Mouse (Mus musculus) stomach, postnatal 0 days (tissue): Measurements from ENCODE around the gene Plekhg3. TPM values are rescaled to one million over a fixed set of nuclear protein-coding genes. Genes with fewer than 3 reads are reported as not detected.
A peak's percentile ranks its signal among the peaks of the same experiment; 100 is the strongest.

Experiments used
- ATAC-seq: fragments of 200-750 bp; cut with Nextera tagmentation; 2 replicates; pipeline ENCODE4 v1.8.0; 2017; ENCODE audit not compliant: low FRiP score, low TSS enrichment
- DNase-seq: peaks from one replicate; pipeline ENCODE4 v3.0.0-alpha.2; 2016; ENCODE audit warnings: low spot score
- H3K27ac ChIP-seq: fragments of 300-500 bp; sonication (generic); replicated peaks from 2 replicates; pipeline ENCODE4 v1.5.1; 2014; ENCODE audit warnings: mild to moderate bottlenecking, control low read depth
- H3K27me3 ChIP-seq: fragments of 300-500 bp; sonication (generic); 2 replicates; pipeline ENCODE4 v1.6.1; 2014; ENCODE audit warnings: low read length; ENCODE audit not compliant: control insufficient read depth, insufficient read depth
- H3K36me3 ChIP-seq: fragments of 300-500 bp; sonication (generic); 2 replicates; pipeline ENCODE4 v1.6.1; 2014; ENCODE audit warnings: low read length, mixed read lengths; ENCODE audit not compliant: control insufficient read depth, insufficient read depth
- H3K4me1 ChIP-seq: fragments of 300-500 bp; sonication (generic); replicated peaks from 2 replicates; pipeline ENCODE4 v1.6.1; 2014; ENCODE audit warnings: antibody characterized with exemption; ENCODE audit not compliant: control insufficient read depth, insufficient read depth
- H3K4me2 ChIP-seq: fragments of 300-500 bp; sonication (generic); replicated peaks from 2 replicates; pipeline ENCODE4 v1.6.1; 2014; ENCODE audit warnings: low read depth, mild to moderate bottlenecking, control low read depth, moderate library complexity
- H3K4me3 ChIP-seq: fragments of 300-500 bp; sonication (generic); 2 replicates; pipeline ENCODE4 v1.5.1; 2014; ENCODE audit warnings: low read depth, low read length, control low read depth
- H3K9ac ChIP-seq: fragments of 300-500 bp; sonication (generic); 2 replicates; pipeline ENCODE4 v1.6.1; 2014; ENCODE audit warnings: mild to moderate bottlenecking, low read length, control low read depth, mixed read lengths
- H3K9me3 ChIP-seq: fragments of 300-500 bp; sonication (generic); 2 replicates; pipeline ENCODE4 v1.6.1; 2016; ENCODE audit warnings: low read length; ENCODE audit not compliant: control insufficient read depth
- CTCF ChIP-seq: IDR thresholded peaks from 2 replicates; pipeline ENCODE4 v1.5.1; 2016; ENCODE audit warnings: antibody characterized with exemption, low read depth, mild to moderate bottlenecking, moderate library complexity
- EP300 ChIP-seq: optimal IDR thresholded peaks from 2 replicates; pipeline ENCODE3; 2016; ENCODE audit warnings: antibody characterized with exemption
- WGBS: fragments of 180-500 bp; shearing (Covaris S2); extraction: QIAGEN DNeasy Blood & Tissue Kit; methylation state at CpG from one replicate; pipeline ENCODE4 v1.1.7; 2014; 5-methylcytosine and 5-hydroxymethylcytosine counted together
- polyA plus RNA-seq: library from polyadenylated mRNA; unstranded; fragments of >200 nt; fragmentation: Nextera tagmentation; extraction: Ambion mirVana; gene quantifications from 2 replicates; pipeline ENCODE4 v1.2.1, GENCODE M21; 2015

The Plekhg3 gene
- polyA plus RNA-seq, 1 experiment from 2014 or later = 5.7 TPM

DNA sequence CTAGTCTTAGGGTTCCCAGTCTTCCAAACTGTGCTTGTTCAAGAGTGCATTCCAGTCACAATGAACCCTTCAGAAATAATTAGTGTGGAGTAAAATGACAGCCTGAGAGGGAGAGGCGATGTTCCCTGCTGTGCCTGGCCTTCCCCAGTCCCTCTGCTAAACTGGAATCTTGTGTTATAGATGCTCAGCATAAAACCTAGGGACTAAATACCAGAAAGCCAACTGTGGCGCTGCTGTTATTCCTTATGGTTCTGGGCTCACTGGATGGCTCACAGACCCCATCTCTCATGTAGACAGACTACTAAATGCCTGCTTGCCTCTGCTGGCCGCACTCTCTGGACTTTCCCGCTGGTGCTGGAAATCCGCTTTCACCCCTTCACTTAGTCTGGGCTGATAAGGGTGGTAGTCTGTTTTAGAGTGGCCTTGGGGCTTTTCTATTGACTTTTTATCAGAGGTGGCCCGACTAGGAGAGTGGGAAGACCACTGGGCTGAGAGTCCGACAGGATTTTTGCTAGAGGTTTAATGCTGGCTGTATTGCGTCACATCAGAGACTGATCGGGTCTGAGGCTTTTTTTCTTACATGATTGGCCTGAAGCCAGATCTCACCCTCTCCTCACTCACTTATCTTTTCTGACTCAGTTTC, 4.1 kb downstream of the Plekhg3 start:
- TF ChIP-seq EP300 = no peak
- no peak for TF ChIP-seq CTCF
- Histone ChIP-seq H3K9me3 (no peaks in the 10 kb centered on the region), H3K27me3 (no peaks in the 10 kb centered on the region), H3K4me1 (peaks cover 8% of the 10 kb centered on the region), H3K27ac (peak overlapping the region; percentile 94), H3K4me3 (peak overlapping the region; percentile 90), H3K9ac (peak overlapping the region; percentile 84), H3K4me2 (peak overlapping the region; percentile 95), H3K36me3 (no peaks in the 10 kb centered on the region)
- WGBS = 13% methylated on average over 9 of the region's 9 CpGs
- DNase-seq (no peak), ATAC-seq (no peak)

DNA sequence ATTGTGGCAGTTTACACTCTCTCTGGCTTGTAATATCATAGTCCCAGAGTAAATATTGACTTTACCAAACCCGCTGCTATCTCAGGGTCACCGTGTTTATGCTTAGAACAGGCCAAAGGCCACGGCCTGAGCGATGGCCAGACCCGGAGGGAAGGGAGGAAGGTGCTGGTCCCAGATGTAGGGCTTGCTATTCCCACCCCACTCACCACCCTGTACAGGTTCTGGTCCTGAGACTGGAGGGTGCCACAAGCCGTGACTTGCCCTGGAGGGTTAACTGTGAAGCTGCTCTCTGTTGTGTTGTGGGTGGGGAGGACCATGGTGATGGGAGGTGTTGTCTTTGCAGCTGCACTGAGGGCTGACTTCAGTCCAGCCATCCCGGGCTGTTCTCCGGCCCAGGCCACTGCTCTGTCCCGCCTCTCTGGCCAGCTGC, 4.8 kb downstream of the Plekhg3 start:
- TF ChIP-seq EP300 (no peak), CTCF (no peak)
- peak overlapping the region; percentile 84 for H3K9ac ChIP-seq
- peak overlapping the region; percentile 95 for H3K4me2 ChIP-seq

DNA sequence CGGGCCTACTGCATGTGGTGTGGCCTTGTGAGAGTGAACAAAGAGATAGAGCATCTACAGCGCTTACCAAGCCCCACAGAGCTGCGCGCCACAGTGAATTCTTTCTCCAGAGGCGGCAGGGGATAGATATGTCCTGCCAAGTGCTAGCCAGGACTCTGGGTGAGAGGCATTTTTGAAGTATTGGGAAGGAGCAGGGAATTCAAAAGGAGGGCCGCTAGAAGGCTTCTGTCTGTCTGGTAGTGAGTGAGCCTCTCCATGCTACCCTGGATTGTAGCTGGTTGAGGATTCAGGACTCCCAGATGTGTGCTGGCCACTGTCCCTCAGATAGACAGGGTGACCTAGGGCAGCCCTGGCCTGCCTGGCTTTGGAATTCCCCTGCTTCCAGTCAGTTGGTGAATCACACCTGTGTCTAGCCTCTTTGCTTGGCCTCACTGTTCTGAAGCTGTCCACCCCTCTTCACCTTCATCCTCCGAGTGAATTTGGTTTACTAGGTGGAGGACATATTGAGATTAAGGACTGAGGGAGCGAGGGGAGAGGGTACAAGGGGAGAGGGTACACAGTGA, 6.0 kb downstream of the Plekhg3 start:
- 70% methylated on average over 8 of the region's 8 CpGs for WGBS
- DNase-seq = no peak

More for the DNA sequence above, 4.8 kb downstream of the Plekhg3 start:
- no peaks in the 10 kb centered on the region for H3K9me3 ChIP-seq
- peak overlapping the region; percentile 58; the same call in 1 of the 2 replicates for H3K27ac ChIP-seq
- DNase-seq (no peak), ATAC-seq (no peak)
- H3K36me3 ChIP-seq = no peaks in the 10 kb centered on the region
- H3K4me1 ChIP-seq = peaks cover 8% of the 10 kb centered on the region
- peak overlapping the region; percentile 90 for H3K4me3 ChIP-seq
- H3K27me3 ChIP-seq = no peaks in the 10 kb centered on the region
- WGBS = 29% methylated on average over 9 of the region's 9 CpGs

DNA sequence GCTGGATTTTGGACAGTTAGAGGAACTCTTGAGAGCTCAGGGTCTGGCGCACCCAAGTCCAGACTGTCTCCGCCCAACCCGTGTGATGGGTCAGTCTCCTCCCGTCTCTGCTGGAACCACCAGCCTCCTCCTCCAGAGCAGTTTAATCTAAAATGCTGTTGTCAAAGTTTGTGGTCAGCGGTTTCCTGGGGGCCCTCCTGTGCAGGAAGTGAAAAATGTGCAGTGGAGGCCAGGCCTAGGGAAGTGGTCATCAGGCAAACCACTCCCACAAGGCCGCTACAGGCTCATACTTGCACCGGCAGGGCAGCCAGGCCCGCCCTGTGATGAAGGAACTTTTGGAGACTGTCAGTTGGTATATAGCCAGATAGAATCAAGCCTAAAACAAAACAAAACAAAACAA, 6.7 kb downstream of the Plekhg3 start:
- 65% methylated on average over 8 of the region's 8 CpGs for WGBS
- H3K27ac ChIP-seq = no peak overlapping the region; the same call in 1 of the 2 replicates
- H3K36me3 ChIP-seq = no peaks in the 10 kb centered on the region
- no peak for TF ChIP-seq CTCF
- no peak overlapping the region for H3K4me2 ChIP-seq
- H3K4me3 ChIP-seq = no peak overlapping the region
- no peaks in the 10 kb centered on the region for H3K27me3 ChIP-seq
- DNase-seq (peak; percentile 62), ATAC-seq (peak; percentile 11; the same call in 1 of the 2 replicates)
- peaks cover 13% of the 10 kb centered on the region for H3K4me1 ChIP-seq
- no peaks in the 10 kb centered on the region for H3K9me3 ChIP-seq
- no peak overlapping the region for H3K9ac ChIP-seq

More for the DNA sequence above, 6.0 kb downstream of the Plekhg3 start:
- no peaks in the 10 kb centered on the region for H3K27me3 ChIP-seq
- no peak overlapping the region for H3K4me2 ChIP-seq
- no peak overlapping the region for H3K4me3 ChIP-seq
- H3K27ac ChIP-seq = peak overlapping the region; percentile 49; the same call in 1 of the 2 replicates
- H3K4me1 ChIP-seq = peaks cover 12% of the 10 kb centered on the region
- H3K36me3 ChIP-seq = no peaks in the 10 kb centered on the region
- no peak for ATAC-seq
- TF ChIP-seq CTCF (no peak), EP300 (no peak)
- no peak overlapping the region for H3K9ac ChIP-seq
- H3K9me3 ChIP-seq = no peaks in the 10 kb centered on the region

DNA sequence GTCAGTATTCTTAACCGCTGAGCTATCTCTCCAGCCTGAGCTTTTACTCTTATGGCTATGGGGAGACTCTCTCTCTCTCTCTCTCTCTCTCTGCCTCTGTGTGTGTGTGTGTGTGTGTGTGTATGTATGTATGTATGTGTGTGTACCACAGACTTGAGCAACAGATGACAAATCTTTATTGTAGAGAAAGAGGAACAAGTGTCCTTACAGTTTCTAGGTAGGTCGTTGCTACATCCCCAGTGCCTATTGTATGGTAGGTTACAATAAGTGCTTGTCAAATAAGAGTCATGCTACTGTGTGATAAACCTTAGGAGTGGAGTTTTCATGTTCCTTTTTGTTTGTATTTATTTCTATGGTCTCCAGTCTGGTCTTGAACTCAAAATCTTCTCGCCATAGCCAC, 9.5 kb downstream of the Plekhg3 start:
- peaks cover 15% of the 10 kb centered on the region for H3K4me1 ChIP-seq
- H3K4me3 ChIP-seq = no peak overlapping the region
- WGBS = 78% methylated on average over 3 of the region's 3 CpGs
- TF ChIP-seq CTCF (no peak), EP300 (no peak)
- DNase-seq (no peak), ATAC-seq (no peak)
- H3K36me3 ChIP-seq = no peaks in the 10 kb centered on the region
- H3K27ac ChIP-seq = no peak overlapping the region
- H3K9ac ChIP-seq = no peak overlapping the region
- no peak overlapping the region for H3K4me2 ChIP-seq
- no peaks in the 10 kb centered on the region for H3K27me3 ChIP-seq
- H3K9me3 ChIP-seq = no peaks in the 10 kb centered on the region

DNA sequence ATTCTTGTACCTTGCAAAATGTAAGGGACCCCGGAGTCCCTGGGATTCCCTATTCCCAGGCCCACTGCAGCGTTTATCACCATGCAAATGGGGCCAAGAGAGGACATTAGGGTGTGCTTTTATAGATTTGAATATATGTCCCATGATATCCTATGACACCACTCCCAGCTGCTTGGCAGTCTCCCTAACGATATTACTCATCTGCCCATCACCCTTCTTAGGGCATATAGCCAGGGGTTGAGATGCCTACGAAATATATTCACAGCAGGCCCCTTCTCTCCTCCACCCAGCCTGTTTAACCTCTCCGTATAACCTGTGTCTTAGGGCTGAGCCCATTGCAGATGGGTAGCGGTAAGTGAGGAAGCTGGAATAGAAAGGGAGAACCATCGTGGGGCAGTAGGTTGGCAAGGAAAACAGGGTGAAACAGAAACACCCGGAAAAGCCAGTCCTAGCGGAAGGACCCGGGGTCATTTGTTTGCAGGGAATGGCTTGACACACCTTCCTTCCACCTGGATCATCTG, 10.1 kb downstream of the Plekhg3 start:
- no peaks in the 10 kb centered on the region for H3K36me3 ChIP-seq
- no peaks in the 10 kb centered on the region for H3K9me3 ChIP-seq
- 45% methylated on average over 10 of the region's 10 CpGs for WGBS
- peaks cover 12% of the 10 kb centered on the region for H3K4me1 ChIP-seq
- TF ChIP-seq EP300 = no peak
- H3K9ac ChIP-seq = no peak overlapping the region
- H3K4me2 ChIP-seq = no peak overlapping the region
- DNase-seq (no peak), ATAC-seq (no peak)
- H3K27ac ChIP-seq = 0 out of 2 replicates have a peak overlapping the region, but pooled peaks have one; percentile 30
- H3K4me3 ChIP-seq = no peak overlapping the region
- H3K27me3 ChIP-seq = no peaks in the 10 kb centered on the region
